Mouse (Mus musculus): ENCODE measurements around the gene Mup1.
"Not testable (repeated sequence)": the region's sequence is repeated elsewhere in the genome, so short reads cannot be mapped to it uniquely, and the experiment has no call there.

The Mup1 gene

GRCm38 (mm10) chr4:60501860-60502259 lies at the start of gene Mup1:
TSS of gene Mup1 (minus strand) at chr4:60501960.
- ATAC-seq (ENCODE audit: low TSS enrichment) = not testable (repeated sequence)

Measured in frontal cortex, adult (tissue).